Mouse (Mus musculus) kidney, postnatal 0 days (tissue): ENCODE results near the gene Mad1l1. TPM values are rescaled to one million over a fixed set of nuclear protein-coding genes. Genes with fewer than 3 reads are reported as not detected.

ENCODE experiments used
- ATAC-seq: fragments of 200-750 bp; cut with Nextera tagmentation; replicated peaks from 2 replicates; pipeline ENCODE4 v1.8.0; 2017; ENCODE audit warnings: low read depth, moderate number of reproducible peaks, moderate TSS enrichment, moderate library complexity; ENCODE audit not compliant: low FRiP score
- DNase-seq: peaks from one replicate; pipeline ENCODE4 v3.0.0-alpha.2; 2016; ENCODE audit warnings: low spot score
- H3K27ac ChIP-seq: fragments of 300-500 bp; sonication (generic); 2 replicates; pipeline ENCODE4 v1.5.1; 2014; ENCODE audit warnings: mild to moderate bottlenecking
- H3K27me3 ChIP-seq: fragments of 300-500 bp; sonication (generic); 2 replicates; pipeline ENCODE4 v1.6.1; 2014; ENCODE audit warnings: low read length, mixed read lengths; ENCODE audit not compliant: insufficient read depth
- H3K36me3 ChIP-seq: fragments of 300-500 bp; sonication (generic); 2 replicates; pipeline ENCODE4 v1.6.1; 2014; ENCODE audit warnings: low read length, mixed read lengths; ENCODE audit not compliant: insufficient read depth
- H3K4me1 ChIP-seq: fragments of 300-500 bp; sonication (generic); replicated peaks from 2 replicates; pipeline ENCODE4 v1.6.1; 2014; ENCODE audit warnings: antibody characterized with exemption, low read length, mixed read lengths; ENCODE audit not compliant: insufficient read depth
- H3K4me2 ChIP-seq: fragments of 300-500 bp; sonication (generic); 2 replicates; pipeline ENCODE4 v1.6.1; 2014; ENCODE audit warnings: mild to moderate bottlenecking, low read length, moderate library complexity, mixed read lengths
- H3K4me3 ChIP-seq: fragments of 300-500 bp; sonication (generic); replicated peaks from 2 replicates; pipeline ENCODE4 v1.5.1; 2014; ENCODE audit warnings: low read depth, low read length
- H3K9ac ChIP-seq: fragments of 300-500 bp; sonication (generic); 2 replicates; pipeline ENCODE4 v1.6.1; 2014; ENCODE audit warnings: low read depth, low read length
- H3K9me3 ChIP-seq: fragments of 300-500 bp; sonication (generic); replicated peaks from 2 replicates; pipeline ENCODE4 v1.6.1; 2016; ENCODE audit warnings: low read length, inconsistent platforms, mixed read lengths
- CTCF ChIP-seq: IDR thresholded peaks from 2 replicates; pipeline ENCODE4 v1.5.1; 2016; ENCODE audit warnings: antibody characterized with exemption, low read depth, mild to moderate bottlenecking, moderate library complexity
- WGBS: fragments of 180-500 bp; shearing (Covaris S2); extraction: QIAGEN DNeasy Blood & Tissue Kit; methylation state at CpG from one replicate; pipeline ENCODE4 v1.1.7; 2014; 5-methylcytosine and 5-hydroxymethylcytosine counted together
- polyA plus RNA-seq: library from polyadenylated mRNA; unstranded; fragments of >200 nt; fragmentation: Nextera tagmentation; extraction: Ambion mirVana; gene quantifications from 2 replicates; pipeline ENCODE4 v1.2.1, GENCODE M21; 2015

The Mad1l1 gene
- polyA plus RNA-seq, 1 experiment from 2014 or later = 25.8 TPM

DNA sequence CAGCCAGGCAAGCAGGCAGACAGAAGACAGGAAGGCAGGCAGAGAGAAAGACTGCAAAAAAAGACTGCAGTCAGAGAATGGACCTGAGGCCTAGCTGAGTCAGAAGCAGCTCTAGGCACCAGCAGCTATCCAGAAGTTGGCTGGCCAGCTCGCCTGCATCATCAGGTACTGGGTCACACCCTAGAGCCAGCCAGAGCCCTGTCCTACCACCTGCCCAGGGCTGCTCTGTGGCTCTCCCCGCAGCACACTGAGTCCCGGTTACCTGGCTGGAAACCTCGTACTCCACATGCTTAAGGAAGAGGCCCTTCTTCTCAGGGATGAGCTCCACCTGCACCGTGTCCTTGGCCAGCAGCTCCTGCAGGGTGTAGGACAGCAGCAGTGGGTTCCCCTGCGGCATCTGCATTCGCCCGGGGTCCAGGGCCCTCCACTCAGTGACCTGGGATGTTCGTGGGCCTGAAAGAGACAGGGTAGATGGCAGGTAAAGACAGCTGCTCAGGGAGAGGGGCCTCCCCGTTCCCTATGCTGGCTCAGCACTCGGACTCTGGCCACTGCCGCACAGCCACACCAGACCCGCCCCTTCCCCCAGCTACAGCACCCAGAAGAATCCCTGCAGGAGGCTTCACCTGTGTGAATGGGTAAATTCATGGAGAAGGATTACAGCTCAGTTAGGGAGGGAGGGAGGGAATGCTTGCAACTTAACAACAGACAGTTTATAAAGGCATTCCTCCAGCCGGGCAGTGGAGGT, 38.8 kb upstream of the Mad1l1 start:
- H3K9ac ChIP-seq = no peak overlapping the region
- no peaks in the 10 kb centered on the region for H3K9me3 ChIP-seq
- 81% methylated on average over 14 of the region's 14 CpGs for WGBS
- no peak for TF ChIP-seq CTCF
- H3K4me3 ChIP-seq = no peak overlapping the region
- peak overlapping the region; percentile 8; the same call in 1 of the 2 replicates for H3K27ac ChIP-seq
- H3K4me2 ChIP-seq = no peak overlapping the region
- no peaks in the 10 kb centered on the region for H3K27me3 ChIP-seq
- H3K36me3 ChIP-seq = 0 out of 2 replicates have a peak, but pooled peaks cover 18% of the 10 kb centered on the region
- DNase-seq (no peak), ATAC-seq (peak; percentile 59; the same call in 1 of the 2 replicates)
- H3K4me1 ChIP-seq = no peaks in the 10 kb centered on the region

DNA sequence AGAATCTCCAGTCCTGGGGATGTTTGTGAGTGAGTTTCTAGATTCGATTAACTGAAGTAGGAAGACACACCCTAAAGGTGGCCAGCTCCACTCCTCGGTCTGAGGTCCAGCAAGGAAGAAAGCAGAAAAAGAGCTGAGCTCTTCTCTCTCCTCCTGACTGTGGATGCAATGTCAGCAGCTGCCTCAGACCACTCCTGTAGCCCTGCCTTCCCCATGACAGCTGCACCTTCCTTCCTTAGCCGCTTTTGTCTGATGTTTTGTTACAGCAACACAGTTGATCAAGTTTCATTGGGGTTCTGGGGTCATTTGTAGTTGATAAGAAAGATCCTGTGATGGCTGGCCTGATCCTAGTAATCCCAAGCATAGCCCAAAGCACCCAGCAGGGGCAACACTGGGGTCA, 36.1 kb upstream of the Mad1l1 start:
- no peaks in the 10 kb centered on the region for H3K9me3 ChIP-seq
- DNase-seq (no peak), ATAC-seq (no peak)
- H3K4me1 ChIP-seq = no peaks in the 10 kb centered on the region
- H3K27me3 ChIP-seq = no peaks in the 10 kb centered on the region
- H3K4me2 ChIP-seq = no peak overlapping the region
- no peak overlapping the region for H3K4me3 ChIP-seq
- H3K36me3 ChIP-seq = peaks cover 33% of the 10 kb centered on the region
- H3K27ac ChIP-seq = no peak overlapping the region
- TF ChIP-seq CTCF = no peak
- no peak overlapping the region for H3K9ac ChIP-seq
- WGBS = 80% methylated on average over 3 of the region's 3 CpGs

DNA sequence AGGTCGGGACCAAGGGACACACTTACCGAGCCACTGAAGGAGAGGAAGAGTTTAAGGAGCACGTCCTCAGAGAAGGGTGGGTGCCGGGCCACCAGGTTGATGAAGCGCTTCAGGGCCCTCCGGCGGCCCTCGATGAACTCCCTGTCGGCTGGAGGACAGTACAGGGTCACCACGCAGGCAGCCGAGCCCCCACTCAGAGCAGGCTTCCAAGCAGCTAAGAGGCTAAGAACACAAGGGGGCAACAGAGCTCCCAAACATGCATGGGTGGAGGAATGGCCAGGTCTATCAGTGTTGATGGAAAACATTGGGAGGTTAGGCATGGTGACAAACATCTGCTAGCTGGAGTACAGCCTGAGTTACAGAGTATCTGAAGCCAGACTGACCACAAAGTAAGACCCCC, 34.6 kb upstream of the Mad1l1 start:
- Histone ChIP-seq H3K36me3 (peaks cover 34% of the 10 kb centered on the region), H3K4me3 (no peak overlapping the region), H3K27ac (no peak overlapping the region), H3K9me3 (no peaks in the 10 kb centered on the region), H3K4me2 (no peak overlapping the region), H3K4me1 (no peaks in the 10 kb centered on the region), H3K27me3 (no peaks in the 10 kb centered on the region), H3K9ac (no peak overlapping the region)
- ATAC-seq = no peak
- peak; percentile 52; the same call in 1 of the 2 replicates for TF ChIP-seq CTCF
- WGBS = 71% methylated on average over 11 of the region's 11 CpGs
- peak; percentile 29 for DNase-seq

- no peak for TF ChIP-seq CTCF
- DNase-seq = no peak
- no peak for ATAC-seq
- 90% methylated on average over 6 of the region's 6 CpGs for WGBS
- Histone ChIP-seq H3K4me1 (no peaks in the 10 kb centered on the region), H3K9ac (no peak overlapping the region), H3K36me3 (peaks cover 32% of the 10 kb centered on the region), H3K9me3 (no peaks in the 10 kb centered on the region), H3K4me2 (no peak overlapping the region), H3K4me3 (no peak overlapping the region), H3K27me3 (no peaks in the 10 kb centered on the region), H3K27ac (no peak overlapping the region)
Measured at GRCm38 (mm10) chr5:140352352-140352751, 31.0 kb upstream of the Mad1l1 start.

DNA sequence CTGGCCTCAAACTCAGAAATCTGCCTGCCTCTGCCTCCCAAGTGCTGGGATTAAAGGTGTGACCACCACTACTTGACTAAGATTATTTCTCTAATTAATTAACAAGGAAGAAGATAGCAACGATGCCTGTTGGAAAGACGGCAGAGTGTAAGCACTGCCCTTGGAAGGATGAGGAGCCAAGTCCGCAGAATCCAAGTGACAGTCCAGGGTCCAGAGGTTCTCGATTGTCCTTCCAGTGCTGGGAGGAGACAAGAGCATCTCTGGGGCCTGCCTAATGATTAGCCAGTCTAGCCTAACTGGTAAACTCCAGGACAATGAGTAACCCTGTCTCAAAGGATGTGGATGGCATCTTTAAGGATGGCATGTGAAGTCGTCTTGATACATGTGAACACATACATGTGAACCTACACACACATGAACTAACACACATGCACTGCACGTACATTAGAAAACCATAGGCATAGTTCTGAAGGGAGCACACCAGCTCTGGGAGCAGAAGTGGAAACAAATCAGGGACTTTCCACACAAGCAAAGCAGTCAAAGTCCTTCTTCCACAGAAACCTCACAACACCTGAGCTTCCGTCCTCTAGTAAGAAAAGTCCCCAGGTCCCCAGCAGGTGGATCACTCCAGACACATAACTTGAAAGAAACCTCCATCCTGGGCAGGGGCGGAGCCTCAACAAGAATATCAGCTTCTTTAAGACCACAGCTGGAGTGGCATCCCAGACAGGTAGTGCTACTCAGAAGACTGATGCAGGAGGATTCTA, 29.6 kb upstream of the Mad1l1 start:
- H3K4me1 ChIP-seq = no peaks in the 10 kb centered on the region
- no peaks in the 10 kb centered on the region for H3K9me3 ChIP-seq
- no peak for DNase-seq
- H3K36me3 ChIP-seq = peaks cover 37% of the 10 kb centered on the region
- H3K27ac ChIP-seq = no peak overlapping the region
- no peak overlapping the region for H3K9ac ChIP-seq
- WGBS = 86% methylated on average over 8 of the region's 8 CpGs
- no peaks in the 10 kb centered on the region for H3K27me3 ChIP-seq
- TF ChIP-seq CTCF = no peak
- peak; percentile 59; the same call in 1 of the 2 replicates for ATAC-seq
- H3K4me2 ChIP-seq = no peak overlapping the region
- no peak overlapping the region for H3K4me3 ChIP-seq

GRCm38 (mm10) chr5:140349882-140350281, 28.5 kb upstream of the Mad1l1 start:
- H3K36me3 ChIP-seq = peaks cover 35% of the 10 kb centered on the region
- TF ChIP-seq CTCF = no peak

More at GRCm38 (mm10) chr5:140349882-140350281, 28.5 kb upstream of the Mad1l1 start:
- Histone ChIP-seq H3K4me2 (no peak overlapping the region), H3K9ac (no peak overlapping the region), H3K27me3 (no peaks in the 10 kb centered on the region), H3K4me1 (no peaks in the 10 kb centered on the region), H3K9me3 (no peaks in the 10 kb centered on the region), H3K4me3 (no peak overlapping the region), H3K27ac (no peak overlapping the region)
- ATAC-seq (no peak), DNase-seq (no peak)
- 88% methylated on average over 9 of the region's 9 CpGs for whole genome bisulfite sequencing
